Mouse (Mus musculus) kidney, postnatal 25 days (tissue): ENCODE results near the gene Ntf3.
A peak's percentile ranks its signal among the peaks of the same experiment; 100 is the strongest.

Source experiments
- DNase-seq, 2 experiments: peaks; one replicate each; pipeline ENCODE4 v3.0.0; 2021; ENCODE audit warnings: mixed read lengths in 2 of 2

Gene Ntf3

GRCm38 (mm10) chr6:126166548-126167207, at the start of gene Ntf3:
Gene Ntf3 (minus strand): TSS chr6:126166910.
- DNase-seq, result peak in 1 of 2 experiments; percentile 41

GRCm38 (mm10) chr6:126213330-126213729, 46.6 kb upstream of the Ntf3 start:
- no peak for DNase-seq

- DNase-seq, result no peak
Measured at GRCm38 (mm10) chr6:126203366-126203765, 36.7 kb upstream of the Ntf3 start.

- DNase-seq, result peak in 1 of 2 experiments; percentile 17
Measured at GRCm38 (mm10) chr6:126202959-126203358, 36.2 kb upstream of the Ntf3 start.

- peak; percentile 17 to 56 for DNase-seq
Measured at GRCm38 (mm10) chr6:126201721-126202120, 35.0 kb upstream of the Ntf3 start.

GRCm38 (mm10) chr6:126199916-126200315, 33.2 kb upstream of the Ntf3 start:
- no peak for DNase-seq

GRCm38 (mm10) chr6:126194760-126195159, 28.1 kb upstream of the Ntf3 start:
- DNase-seq, result no peak

GRCm38 (mm10) chr6:126190218-126190871, 23.6 kb upstream of the Ntf3 start:
- peak in 1 of 2 experiments; percentile 30 for DNase-seq

GRCm38 (mm10) chr6:126187400-126187799, 20.7 kb upstream of the Ntf3 start:
- no peak for DNase-seq

GRCm38 (mm10) chr6:126186116-126186515, 19.4 kb upstream of the Ntf3 start:
- no peak for DNase-seq

GRCm38 (mm10) chr6:126172071-126172470, 5.4 kb upstream of the Ntf3 start:
- DNase-seq, result no peak

GRCm38 (mm10) chr6:126170772-126171171, 4.1 kb upstream of the Ntf3 start:
- DNase-seq, result no peak

GRCm38 (mm10) chr6:126167731-126168130, 1.0 kb upstream of the Ntf3 start:
- peak in 1 of 2 experiments; percentile 58 for DNase-seq

- DNase-seq, result no peak
Measured at GRCm38 (mm10) chr6:126167208-126167590, 489 bp upstream of the Ntf3 start.

GRCm38 (mm10) chr6:126165591-126166155, 1.0 kb downstream of the Ntf3 start:
- DNase-seq, result no peak

- DNase-seq, result peak; percentile 65 to 77
Measured at GRCm38 (mm10) chr6:126164781-126165180, 1.9 kb downstream of the Ntf3 start.

- DNase-seq, result peak; percentile 20 to 57
Measured at GRCm38 (mm10) chr6:126163861-126164755, 2.6 kb downstream of the Ntf3 start.

GRCm38 (mm10) chr6:126163181-126163621, 3.5 kb downstream of the Ntf3 start:
- peak; percentile 65 to 79 for DNase-seq

GRCm38 (mm10) chr6:126162351-126162758, 4.4 kb downstream of the Ntf3 start:
- peak; percentile 48 to 72 for DNase-seq

- no peak for DNase-seq
Measured at GRCm38 (mm10) chr6:126161571-126162340, 5.0 kb downstream of the Ntf3 start.

GRCm38 (mm10) chr6:126160067-126160411, 6.7 kb downstream of the Ntf3 start:
- DNase-seq, result peak in 1 of 2 experiments; percentile 51
